Mouse (Mus musculus) heart, adult 2 months (tissue): ENCODE data around the gene Acer1.

Experiments
- CTCF ChIP-seq: fragments of 200-600 bp; IDR thresholded peaks from 2 replicates; pipeline ENCODE4 v1.8.1; 2022; ENCODE audit warnings: antibody characterized with exemption, mild to moderate bottlenecking, moderate library complexity
- EP300 ChIP-seq: fragments of 200-500 bp; IDR thresholded peaks from 2 replicates; pipeline ENCODE4 v1.6.1; 2011; ENCODE audit warnings: low read depth, low read length, control low read depth; ENCODE audit not compliant: insufficient read depth
- POLR2A ChIP-seq: fragments of 200-500 bp; IDR thresholded peaks from 2 replicates; pipeline ENCODE4 v1.6.1; 2011; ENCODE audit warnings: mild to moderate bottlenecking, low read depth, low read length, control low read depth; ENCODE audit not compliant: insufficient read depth

DNA sequence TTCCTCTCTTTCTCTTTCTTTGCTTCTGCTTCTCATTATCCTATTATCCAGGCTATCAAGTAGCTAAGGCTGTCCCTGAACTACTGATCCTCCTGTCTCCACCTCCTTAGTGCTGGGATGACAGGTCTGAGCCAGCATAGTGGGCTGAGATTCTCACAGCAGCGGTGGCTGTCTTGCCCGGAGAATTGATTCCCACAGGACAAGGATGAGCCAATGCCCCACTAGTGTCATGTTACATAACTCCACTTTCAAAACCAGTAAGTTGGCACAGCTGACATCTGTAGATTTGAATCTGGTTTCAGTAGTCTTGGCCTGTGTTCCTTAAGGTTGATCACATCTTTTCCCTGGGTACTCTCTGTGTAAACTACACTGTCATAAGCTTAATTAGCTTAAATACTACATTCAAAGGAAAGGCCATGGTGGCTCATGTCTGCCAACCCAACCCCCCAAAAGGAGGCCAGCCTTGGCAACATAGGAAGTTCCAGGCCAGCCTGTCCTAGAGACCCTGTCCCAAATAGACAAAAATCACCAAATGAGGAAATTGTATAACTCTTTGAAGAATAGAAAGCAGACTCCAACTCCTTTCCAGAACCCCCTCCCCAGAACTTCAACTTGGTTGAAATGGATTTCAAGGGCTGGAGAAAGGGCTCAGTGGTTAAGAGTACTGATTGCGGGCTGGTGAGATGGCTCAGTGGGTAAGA is 4.3 kb upstream of the Acer1 start:
- TF ChIP-seq POLR2A: no peak
- TF ChIP-seq CTCF: no peak
- no peak for TF ChIP-seq EP300
